Mouse (Mus musculus) hindbrain, embryonic 16.5 days (tissue): ENCODE measurements around the gene Atf1. TPM values are rescaled to one million over a fixed set of nuclear protein-coding genes. Genes with fewer than 3 reads are reported as not detected.
"Not testable (repeated sequence)": the region's sequence is repeated elsewhere in the genome, so short reads cannot be mapped to it uniquely, and the experiment has no call there.

Experiments used
- ATAC-seq: fragments of 200-750 bp; cut with Nextera tagmentation; 2 replicates; pipeline ENCODE4 v1.8.0; 2017; ENCODE audit warnings: moderate TSS enrichment, moderate library complexity
- H3K27ac ChIP-seq: fragments of 300-500 bp; sonication (generic); 2 replicates; pipeline ENCODE4 v1.5.1; 2014; ENCODE audit warnings: low read depth, mild to moderate bottlenecking, control low read depth, low read length, moderate library complexity
- H3K27me3 ChIP-seq: fragments of 300-500 bp; sonication (generic); replicated peaks from 2 replicates; pipeline ENCODE4 v1.6.1; 2014; ENCODE audit warnings: low read length; ENCODE audit not compliant: control insufficient read depth, insufficient read depth
- H3K36me3 ChIP-seq: fragments of 300-500 bp; sonication (generic); 2 replicates; pipeline ENCODE4 v1.6.1; 2014; ENCODE audit warnings: mild to moderate bottlenecking, low read length, moderate library complexity, mixed read lengths; ENCODE audit not compliant: control insufficient read depth, insufficient read depth
- H3K4me1 ChIP-seq: fragments of 300-500 bp; sonication (generic); 2 replicates; pipeline ENCODE4 v1.6.1; 2014; ENCODE audit warnings: low read depth, low read length; ENCODE audit not compliant: control insufficient read depth, insufficient read depth
- H3K4me2 ChIP-seq: fragments of 300-500 bp; sonication (generic); 2 replicates; pipeline ENCODE4 v1.6.1; 2014; ENCODE audit warnings: mild to moderate bottlenecking, low read length, control low read depth, moderate library complexity
- H3K4me3 ChIP-seq: fragments of 300-500 bp; sonication (generic); 2 replicates; pipeline ENCODE4 v1.5.1; 2014; ENCODE audit warnings: mild to moderate bottlenecking, low read length, control low read depth, moderate library complexity
- H3K9ac ChIP-seq: fragments of 300-500 bp; sonication (generic); 2 replicates; pipeline ENCODE4 v1.6.1; 2014; ENCODE audit warnings: low read depth, mild to moderate bottlenecking, control low read depth, low read length, moderate library complexity
- H3K9me3 ChIP-seq: fragments of 300-500 bp; sonication (generic); 2 replicates; pipeline ENCODE4 v1.6.1; 2014; ENCODE audit warnings: mild to moderate bottlenecking, low read length, moderate library complexity; ENCODE audit not compliant: control insufficient read depth
- WGBS: fragments of 180-500 bp; shearing (Covaris S2); extraction: QIAGEN DNeasy Blood & Tissue Kit; methylation state at CpG from one replicate; pipeline ENCODE4 v1.1.7; 2014; 5-methylcytosine and 5-hydroxymethylcytosine counted together
- polyA plus RNA-seq: library from polyadenylated mRNA; unstranded; fragments of >200 nt; fragmentation: Nextera tagmentation; extraction: Ambion mirVana; gene quantifications from 2 replicates; pipeline ENCODE4 v1.2.1, GENCODE M21; 2015

The Atf1 gene
- polyA plus RNA-seq, 1 experiment from 2014 or later, result 13.1 TPM

- no peak overlapping the region for H3K4me2 ChIP-seq
- H3K36me3 ChIP-seq, result no peaks in the 10 kb centered on the region
- no peak overlapping the region for H3K9ac ChIP-seq
- no peaks in the 10 kb centered on the region for H3K9me3 ChIP-seq
- no peak for ATAC-seq
- H3K27me3 ChIP-seq, result no peaks in the 10 kb centered on the region
- H3K4me3 ChIP-seq, result no peak overlapping the region
- 89% methylated on average over 2 of the region's 2 CpGs for WGBS
- H3K4me1 ChIP-seq, result peaks cover 2% of the 10 kb centered on the region; the same call in 1 of the 2 replicates
- no peak overlapping the region for H3K27ac ChIP-seq
Measured at GRCm38 (mm10) chr15:100306201-100306600, 78.6 kb downstream of the Atf1 start.

- not testable (repeated sequence) for H3K4me1 ChIP-seq, H3K4me2 ChIP-seq, H3K4me3 ChIP-seq, H3K36me3 ChIP-seq, H3K9ac ChIP-seq, H3K27me3 ChIP-seq, ATAC-seq, H3K27ac ChIP-seq, H3K9me3 ChIP-seq
- 49% methylated on average over 9 of the region's 11 CpGs for WGBS
Measured at GRCm38 (mm10) chr15:100307438-100308096, 79.9 kb downstream of the Atf1 start.

Other genes with a start within 250 kb of the Atf1 start
- gene Dip2b, start 189.2 kb upstream of the Atf1 start, polyA plus RNA-seq, result 12.4 and 16.4 TPM in 2 replicates
- gene Tmprss12, start 53.0 kb downstream of the Atf1 start, polyA plus RNA-seq, result not detected in 2 replicates
- 3.5 TPM in 2 replicates for gene Mettl7a1, start 76.3 kb downstream of the Atf1 start, polyA plus RNA-seq
- gene Mettl7a3, start 107.1 kb downstream of the Atf1 start, polyA plus RNA-seq, result 0.09 TPM in 1 of 2 replicates, not detected in the other
- gene Methig1, start 125.3 kb downstream of the Atf1 start, polyA plus RNA-seq, result not detected in 2 replicates
- not detected in 2 replicates for gene Mettl7a2, start 125.4 kb downstream of the Atf1 start, polyA plus RNA-seq
- gene Higd1c, start 136.7 kb downstream of the Atf1 start, polyA plus RNA-seq, result not detected in 2 replicates
- gene Gm5475, start 194.3 kb downstream of the Atf1 start, polyA plus RNA-seq, result 0.11 and 0.16 TPM in 2 replicates
- gene Slc11a2, start 197.3 kb downstream of the Atf1 start, polyA plus RNA-seq, result 24.9 and 30.8 TPM in 2 replicates
- 59.3 and 62.0 TPM in 2 replicates for gene Letmd1, start 241.2 kb downstream of the Atf1 start, polyA plus RNA-seq